Mouse (Mus musculus) adrenal gland, adult 2 months (tissue): Measurements from ENCODE around the gene Prss2. TPM values are rescaled to one million over a fixed set of nuclear protein-coding genes. Genes with fewer than 3 reads are reported as not detected.
"Not testable (repeated sequence)": the region's sequence is repeated elsewhere in the genome, so short reads cannot be mapped to it uniquely, and the experiment has no call there.

Experiments
- DNase-seq: peaks from one replicate; pipeline ENCODE4 v3.0.0; 2021
- long read RNA-seq: library from polyadenylated mRNA; stranded (forward); transcript quantifications from one replicate; pipeline ENCODE4 v2.0.0, GENCODE M21; 2021
- polyA plus RNA-seq: library from polyadenylated mRNA; depleted of rRNA; stranded (reverse); fragments of >200 nt; gene quantifications from 2 replicates; pipeline ENCODE4 v1.2.3, GENCODE M21; 2012; rRNA removed
- total RNA-seq, 2 experiments: library from RNA; stranded (reverse); gene quantifications; 2 replicates each; pipeline ENCODE4 v1.2.3; 2021

The Prss2 gene
- under 1 TPM in 1 of 2 experiments, not detected in 1; 0.48 TPM for total RNA-seq
- 0.35 TPM in 1 of 2 replicates, not detected in the other for polyA plus RNA-seq
- long read RNA-seq, result 0 reads

DNA sequence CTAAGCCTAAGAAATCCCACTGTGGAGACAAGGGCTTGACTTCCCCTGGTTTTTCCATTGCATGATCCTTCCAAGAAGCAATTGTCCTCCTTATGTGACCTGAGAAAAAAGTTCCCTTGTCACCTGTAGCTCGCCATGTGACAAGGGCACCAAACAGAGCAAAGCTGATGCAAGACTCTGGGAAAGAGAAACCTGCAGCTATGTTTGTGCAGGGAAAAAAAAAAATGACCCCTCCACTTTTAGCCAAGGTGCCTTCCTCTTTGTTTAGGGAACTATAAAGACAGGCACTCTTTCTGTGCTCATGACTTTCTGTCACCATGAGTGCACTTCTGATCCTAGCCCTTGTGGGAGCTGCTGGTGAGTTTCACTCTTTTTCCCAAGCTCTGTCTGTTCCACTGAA lies at the start of gene Prss2:
Gene Prss2 (plus strand): TSS at position 301 of the 400 bp plus-strand sequence.
- no peak for DNase-seq

GRCm38 (mm10) chr6:41499374-41499773 lies 22.2 kb upstream of the Prss2 start:
- no peak for DNase-seq

DNA sequence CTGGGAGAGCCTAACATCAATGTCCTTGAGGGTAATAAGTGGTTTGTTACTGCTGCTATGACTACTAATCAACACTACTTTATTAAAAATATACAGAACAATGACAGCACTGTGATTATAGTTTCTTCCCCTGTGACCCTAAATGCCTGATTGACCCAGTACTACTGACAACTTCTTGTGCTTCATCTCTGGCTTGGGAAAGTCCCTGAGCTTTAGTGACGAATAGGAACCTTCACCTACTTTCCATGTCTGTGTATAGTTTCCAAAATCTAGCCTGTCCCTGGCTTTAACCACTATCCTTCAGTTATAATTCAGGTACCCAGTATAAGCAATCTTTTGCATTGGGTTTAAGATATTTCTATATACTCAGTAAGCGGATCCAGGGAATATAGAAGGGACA lies 16.7 kb upstream of the Prss2 start:
- no peak for DNase-seq

DNA sequence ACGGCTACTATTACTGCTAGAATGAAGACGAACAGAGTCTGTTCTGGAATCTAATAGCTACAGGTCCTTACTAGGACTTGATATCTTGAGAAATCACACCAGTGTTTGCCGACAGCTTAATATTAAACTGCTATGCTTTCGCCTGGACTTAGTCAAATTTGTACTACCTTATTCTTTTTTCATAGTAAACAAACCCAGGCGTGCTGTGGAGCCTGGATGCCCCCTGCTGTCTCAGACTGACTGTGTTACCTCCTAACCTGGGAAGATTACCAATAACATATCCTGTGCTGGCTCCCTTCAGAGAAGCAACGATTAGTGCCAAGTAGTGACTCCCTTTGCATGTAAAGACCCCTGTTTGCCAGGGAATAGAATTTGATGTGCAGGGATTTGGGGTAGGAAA lies 16.3 kb upstream of the Prss2 start:
- no peak for DNase-seq

DNA sequence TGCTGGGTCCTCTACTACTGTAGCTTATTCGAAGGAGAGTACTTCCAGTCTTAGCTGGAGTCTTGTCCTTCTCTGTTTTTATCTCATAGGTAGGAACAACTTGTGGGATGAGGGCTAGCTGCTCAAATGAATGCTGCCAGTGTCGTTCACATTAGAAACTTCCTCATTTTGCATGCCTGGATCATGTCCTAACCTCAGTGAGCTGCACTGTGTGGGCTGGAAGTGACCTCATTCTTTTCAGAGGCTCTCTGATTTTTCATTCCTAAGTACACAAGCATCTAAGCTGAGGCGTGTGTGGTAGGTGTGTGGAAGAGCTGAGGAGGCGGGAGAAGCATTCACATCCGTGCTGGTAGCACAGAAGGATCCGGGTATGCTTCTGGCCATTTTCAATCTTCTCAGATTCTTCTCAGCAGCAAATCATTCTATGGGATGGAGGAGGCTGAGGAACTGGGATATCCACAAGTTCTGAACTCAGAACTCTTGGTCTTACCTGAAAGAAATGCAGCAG lies 3.5 kb upstream of the Prss2 start:
- no peak for DNase-seq

GRCm38 (mm10) chr6:41526453-41526852 lies 4.9 kb downstream of the Prss2 start:
- no peak for DNase-seq

DNA sequence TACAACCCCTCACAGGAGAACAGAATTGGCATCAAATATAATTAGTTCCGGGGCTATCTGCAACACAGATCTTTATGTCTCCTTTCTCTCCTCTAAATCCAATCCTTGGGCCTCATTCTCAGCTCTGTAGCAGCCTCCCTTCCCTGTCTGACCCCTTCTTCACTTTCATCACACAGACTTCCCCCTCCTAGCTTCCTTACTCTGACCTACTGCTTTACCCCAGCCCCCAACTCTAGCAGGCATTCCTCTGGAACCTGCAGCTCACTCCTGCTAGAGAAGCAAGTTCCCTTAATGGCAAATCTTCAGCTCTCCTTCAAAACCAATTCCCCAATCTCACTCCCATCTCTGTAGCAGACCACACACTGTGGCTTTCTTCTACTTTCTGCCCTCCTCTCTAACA lies 5.8 kb downstream of the Prss2 start:
- no peak for DNase-seq

DNA sequence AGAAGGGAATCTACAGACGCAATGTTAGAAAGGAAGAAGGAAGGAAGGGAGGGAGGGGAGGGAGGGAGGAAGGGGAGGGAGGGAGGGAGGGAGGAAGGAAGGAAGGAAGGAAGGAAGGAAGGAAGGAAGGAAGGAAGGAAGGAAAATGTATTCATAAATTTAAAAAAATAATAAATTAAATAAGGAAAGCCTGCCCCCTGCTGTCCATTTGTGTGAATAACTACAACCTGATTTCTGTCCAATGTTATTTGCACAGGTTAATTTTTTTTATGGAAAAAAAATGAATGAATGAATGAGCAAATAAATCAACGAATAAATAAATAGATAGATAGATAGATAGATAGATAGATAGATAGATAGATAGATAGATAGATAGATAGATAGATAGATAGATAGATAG lies 8.4 kb downstream of the Prss2 start:
- not testable (repeated sequence) for DNase-seq

DNA sequence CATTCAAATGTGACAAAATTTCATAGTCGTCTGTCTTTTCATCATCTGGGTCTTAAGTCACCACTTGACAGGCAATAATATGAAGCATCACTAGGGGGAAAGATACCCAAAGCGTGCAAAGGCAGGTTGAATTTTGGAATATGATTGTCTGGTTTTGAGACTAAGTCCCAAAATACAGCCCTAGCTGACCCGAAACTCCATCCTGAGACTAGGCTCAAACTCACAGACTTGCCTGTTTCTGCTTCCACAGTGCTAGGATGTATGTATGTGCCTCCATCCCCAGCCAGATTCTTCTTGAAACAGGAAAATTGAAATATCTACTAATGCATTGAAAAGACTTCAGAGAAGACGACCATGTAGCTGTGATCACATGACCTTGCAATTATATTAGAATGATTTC lies 10.6 kb downstream of the Prss2 start:
- no peak for DNase-seq

- DNase-seq, result no peak
Observed at GRCm38 (mm10) chr6:41532687-41533284, 11.2 kb downstream of the Prss2 start.

DNA sequence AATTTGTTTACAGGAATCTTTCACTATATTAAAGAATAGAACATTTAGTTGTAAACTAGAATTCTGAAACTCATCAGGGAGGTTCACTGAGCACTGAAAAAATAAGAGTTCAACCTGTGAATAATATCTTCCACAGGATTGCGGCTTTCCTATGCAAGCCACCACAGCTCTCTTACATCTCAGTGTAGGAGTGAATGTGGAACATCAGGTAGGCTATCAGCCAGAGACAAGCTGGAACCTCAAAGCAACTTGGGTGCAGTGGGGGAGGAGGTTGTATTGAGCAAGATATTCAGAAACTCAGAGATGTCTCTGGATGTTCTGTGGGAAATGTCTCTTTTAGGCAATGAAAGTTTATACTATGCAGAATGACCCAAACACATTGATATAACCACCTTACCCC lies 15.8 kb downstream of the Prss2 start:
- DNase-seq, result no peak

GRCm38 (mm10) chr6:41538296-41538695 lies 16.7 kb downstream of the Prss2 start:
- not testable (repeated sequence) for DNase-seq

DNA sequence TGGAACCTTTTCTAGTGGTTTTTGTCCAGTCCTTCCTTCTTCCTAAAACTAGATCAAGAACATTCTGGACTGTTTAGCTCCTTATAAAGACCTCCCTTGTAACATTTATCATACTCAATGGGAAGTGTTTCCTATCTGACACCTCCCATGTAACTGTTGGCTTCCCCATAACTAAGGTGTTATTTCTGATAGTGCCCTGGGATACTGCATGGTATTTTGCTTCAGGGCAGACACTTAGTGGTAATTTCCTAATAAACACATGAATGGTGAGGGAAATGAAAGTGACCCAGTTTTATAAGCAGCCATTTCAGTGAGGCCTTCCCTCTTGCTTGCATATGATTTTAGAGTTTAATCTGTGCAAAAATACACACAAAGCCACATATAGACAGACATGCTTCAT lies 19.2 kb downstream of the Prss2 start:
- DNase-seq, result no peak

DNA sequence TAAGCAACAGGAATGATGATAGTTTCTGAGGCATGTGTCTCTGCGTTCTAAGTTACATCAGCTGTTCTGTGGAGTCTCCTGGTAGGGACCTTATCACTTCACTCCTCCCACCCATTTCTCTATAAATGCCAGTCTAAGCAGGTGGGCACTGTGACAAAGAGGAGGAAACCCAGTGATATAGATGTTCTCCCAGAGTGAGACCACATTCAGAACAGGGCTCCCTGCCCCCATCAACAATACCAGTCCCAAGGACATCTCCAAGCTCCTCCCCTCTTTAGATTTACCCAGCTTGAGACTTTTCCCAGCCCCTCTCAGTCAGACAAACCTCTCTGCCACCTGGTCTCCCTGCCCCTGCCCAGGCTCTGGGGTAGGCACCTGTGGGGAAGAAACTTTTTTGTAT lies 20.2 kb downstream of the Prss2 start:
- no peak for DNase-seq

GRCm38 (mm10) chr6:41542983-41543382 lies 21.4 kb downstream of the Prss2 start:
- DNase-seq, result no peak

DNA sequence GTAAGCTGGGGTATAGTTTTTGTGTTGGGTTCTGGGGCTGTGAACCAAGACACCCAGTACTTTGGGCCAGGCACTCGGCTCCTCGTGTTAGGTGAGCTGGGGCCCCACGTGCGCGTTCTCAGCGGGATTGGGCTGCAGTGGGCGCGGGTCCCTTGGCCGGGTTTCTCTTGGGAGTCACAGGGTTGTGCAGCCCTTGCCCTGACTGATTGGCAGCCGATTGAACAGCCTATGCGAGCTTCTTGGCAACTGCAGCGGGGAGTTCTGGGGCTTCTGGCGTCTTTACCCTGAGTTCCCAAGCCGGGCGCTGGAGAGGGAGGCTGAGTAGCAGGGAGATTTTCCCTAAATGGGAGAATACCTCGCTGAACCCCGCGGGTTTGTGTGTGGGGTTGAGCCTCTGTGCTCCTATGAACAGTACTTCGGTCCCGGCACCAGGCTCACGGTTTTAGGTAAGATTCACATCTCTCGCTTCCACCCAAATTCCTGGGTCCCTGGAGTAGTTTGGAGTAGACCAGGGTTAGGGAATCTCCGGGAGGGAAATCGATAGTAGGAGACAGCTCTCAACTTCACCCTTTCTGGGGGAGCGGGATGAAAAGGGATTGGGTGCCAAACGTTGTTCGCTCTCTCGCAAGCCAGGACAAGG lies 21.9 kb downstream of the Prss2 start:
- no peak for DNase-seq

GRCm38 (mm10) chr6:41544381-41544924 lies 22.9 kb downstream of the Prss2 start:
- no peak for DNase-seq

- DNase-seq, result no peak
Observed at GRCm38 (mm10) chr6:41545266-41545665, 23.7 kb downstream of the Prss2 start.

- DNase-seq, result no peak
Observed at GRCm38 (mm10) chr6:41547056-41547650, 25.6 kb downstream of the Prss2 start.

GRCm38 (mm10) chr6:41548286-41548685 lies 26.7 kb downstream of the Prss2 start:
- no peak for DNase-seq

DNA sequence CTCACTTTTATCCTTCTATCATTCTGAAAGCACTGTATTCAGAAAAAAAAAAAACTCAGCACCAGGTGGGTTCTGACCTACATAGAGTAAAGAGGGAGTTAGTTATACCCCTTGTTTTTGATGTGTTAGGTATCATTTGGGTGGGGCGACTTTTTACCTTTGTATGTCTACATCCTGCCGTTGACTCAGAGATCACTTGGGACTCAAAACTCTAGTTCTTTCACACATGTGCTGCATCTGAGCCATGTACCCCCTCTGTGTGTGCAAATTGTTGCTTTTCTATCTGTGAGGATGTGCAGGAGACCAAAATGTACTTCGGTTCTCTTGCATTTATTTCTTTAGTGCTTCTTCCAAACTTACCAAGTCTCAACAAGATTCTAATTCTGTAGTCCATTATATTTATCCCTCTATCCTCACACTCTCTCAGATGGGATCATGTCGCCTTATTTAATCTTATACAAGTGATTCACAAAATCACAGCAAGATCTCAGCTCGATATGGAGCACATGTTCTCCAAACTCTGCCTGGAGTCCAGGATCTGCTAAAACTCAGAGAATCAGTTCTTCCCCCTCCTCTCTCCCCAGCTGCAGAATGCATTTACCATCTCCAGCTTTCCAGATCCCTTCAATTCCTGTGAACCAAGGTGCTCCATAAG lies 31.9 kb downstream of the Prss2 start:
- DNase-seq, result no peak
